27 mouse cellular contexts compared by ENCODE assay signal in the genomic region with DNA sequence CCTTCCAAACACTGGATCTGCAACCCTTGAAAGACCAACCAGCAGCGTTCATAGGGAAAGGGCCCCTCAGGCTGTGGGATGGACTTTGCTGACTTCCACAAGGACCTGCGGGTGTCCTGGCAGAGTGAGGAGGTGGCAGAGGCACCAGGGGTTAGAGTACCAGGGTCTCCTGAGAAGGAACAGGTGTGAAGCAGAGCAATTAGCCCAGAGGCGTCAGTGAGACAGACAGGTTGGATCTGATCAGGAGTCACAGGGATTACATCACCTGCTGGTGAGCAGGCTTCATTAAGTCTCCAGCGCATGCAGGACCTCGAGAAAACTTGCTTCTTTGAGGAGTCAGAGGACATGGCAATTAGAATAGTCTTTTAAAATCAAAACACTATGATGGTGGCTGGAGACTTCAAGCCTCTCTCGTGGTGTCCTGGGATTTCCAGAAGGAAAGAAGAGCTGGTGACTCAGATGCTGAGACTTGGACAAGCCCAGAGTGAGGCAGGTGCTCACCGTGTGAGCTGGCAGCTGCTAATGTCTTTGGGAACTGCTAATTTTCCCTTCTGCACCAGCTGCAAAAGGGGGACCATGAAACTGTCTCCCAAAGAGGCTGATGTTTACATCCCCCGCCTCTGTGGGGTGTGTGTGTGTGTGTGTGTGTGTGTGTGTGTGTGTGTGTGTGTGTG. TPM values are rescaled to one million over a fixed set of nuclear protein-coding genes. Genes with fewer than 3 reads are reported as not detected.
A peak's percentile ranks its signal among the peaks of the same experiment; 100 is the strongest.
DNase-seq lines count a peak whose midpoint lies in the region; ATAC-seq lines count a peak whose summit lies in the region.
"Had no signal": no experiment of that assay in that cellular context is flagged by ENCODE, and none has a peak within 500 bp of the region (broad histone marks: within the 10 kb centered on the region; RNA-seq: fewer than 3 reads in every experiment).

No protein-coding gene starts in this region.

- peak; percentile 63; the same call in 1 of the 2 replicates for ATAC-seq in embryonic facial prominence, embryonic 14.5 days (ENCODE audit: low read depth)
- ATAC-seq in neural tube, embryonic 13.5 days (ENCODE audit: low read depth) = peak; percentile 40; the same call in 1 of the 2 replicates
- no peak for ATAC-seq in liver, embryonic 16.5 days (ENCODE audit: low read depth)
- ATAC-seq: intestine, postnatal 0 days had no signal

- DNase-seq in embryonic facial prominence, embryonic 14.5 days (ENCODE audit: low spot score) = no peak
- DNase-seq in embryonic facial prominence, embryonic 10.5 days (ENCODE audit: low spot score) = no peak
- DNase-seq in kidney, postnatal 4 days = peak; percentile 27 to 30
- no peak for DNase-seq in kidney, postnatal 36 days
- no peak for DNase-seq in neural tube, embryonic 10.5 days (ENCODE audit: extremely low spot score, low spot score)
- no peak for DNase-seq in embryo, embryonic 10 days (ENCODE audit: low spot score)
- DNase-seq: adrenal gland, adult 8-10 months; cerebellum, adult 11-12 months; gastrocnemius, postnatal 14 days; heart, postnatal 14 days; kidney, adult 9 months; kidney, postnatal 14 days; lung, adult 2 months; lung, postnatal 10 days; midbrain, embryonic 14.5 days; right cerebral cortex, postnatal 14 days; thymus, postnatal 14 days had no signal

- H3K27ac ChIP-seq in embryonic facial prominence, embryonic 14.5 days (replicated peaks; ENCODE audit: low read depth, low read length) = no peak overlapping the region
- no peak overlapping the region for H3K27ac ChIP-seq in embryonic facial prominence, embryonic 10.5 days (replicated peaks)
- H3K27ac ChIP-seq in neural tube, embryonic 13.5 days (replicated peaks) = no peak overlapping the region
- no peak overlapping the region for H3K27ac ChIP-seq in liver, embryonic 16.5 days (ENCODE audit: low read length)
- H3K27ac ChIP-seq: hindbrain, embryonic 10.5 days; layer of hippocampus, adult 2 months; limb, embryonic 10.5 days; limb, embryonic 15.5 days; macrophage; neural tube, embryonic 12.5 days had no signal

- no peak overlapping the region for H3K4me2 ChIP-seq in embryonic facial prominence, embryonic 14.5 days (ENCODE audit: low read depth, low read length)
- no peak overlapping the region for H3K4me2 ChIP-seq in neural tube, embryonic 13.5 days
- no peak overlapping the region for H3K4me2 ChIP-seq in liver, embryonic 16.5 days (ENCODE audit: low read depth, low read length)
- H3K4me2 ChIP-seq: limb, embryonic 15.5 days; neural tube, embryonic 12.5 days had no signal

- no peaks in the 10 kb centered on the region for H3K9me3 ChIP-seq in embryonic facial prominence, embryonic 14.5 days (ENCODE audit: control insufficient read depth, low read length)
- H3K9me3 ChIP-seq in embryonic facial prominence, embryonic 10.5 days = no peaks in the 10 kb centered on the region
- no peaks in the 10 kb centered on the region for H3K9me3 ChIP-seq in neural tube, embryonic 13.5 days
- H3K9me3 ChIP-seq in liver, embryonic 16.5 days (replicated peaks; ENCODE audit: control insufficient read depth, low read length) = no peaks in the 10 kb centered on the region
- H3K9me3 ChIP-seq: G1E; hindbrain, embryonic 10.5 days; limb, embryonic 10.5 days; limb, embryonic 15.5 days; neural tube, embryonic 12.5 days had no signal

- H3K27me3 ChIP-seq in embryonic facial prominence, embryonic 14.5 days (replicated peaks; ENCODE audit: control insufficient read depth, insufficient read depth, low read length) = no peaks in the 10 kb centered on the region
- 0 out of 2 replicates have a peak, but pooled peaks cover 3% of the 10 kb centered on the region for H3K27me3 ChIP-seq in embryonic facial prominence, embryonic 10.5 days (replicated peaks; ENCODE audit: low read depth, poor library complexity, severe bottlenecking)
- no peaks in the 10 kb centered on the region for H3K27me3 ChIP-seq in neural tube, embryonic 13.5 days
- no peaks in the 10 kb centered on the region for H3K27me3 ChIP-seq in liver, embryonic 16.5 days (ENCODE audit: control insufficient read depth, insufficient read depth, low read depth, low read length)
- H3K27me3 ChIP-seq: limb, embryonic 15.5 days; neural tube, embryonic 12.5 days had no signal

- H3K4me1 ChIP-seq in embryonic facial prominence, embryonic 14.5 days (ENCODE audit: control insufficient read depth, insufficient read depth, low read length) = no peaks in the 10 kb centered on the region
- H3K4me1 ChIP-seq in embryonic facial prominence, embryonic 10.5 days = peaks cover 11% of the 10 kb centered on the region; the same call in 1 of the 2 replicates
- peaks cover 29% of the 10 kb centered on the region for H3K4me1 ChIP-seq in neural tube, embryonic 13.5 days (replicated peaks)
- peaks cover 13% of the 10 kb centered on the region for H3K4me1 ChIP-seq in liver, embryonic 16.5 days (ENCODE audit: control insufficient read depth, low read depth, low read length)
- H3K4me1 ChIP-seq: neural tube, embryonic 12.5 days had no signal

- H3K36me3 ChIP-seq in embryonic facial prominence, embryonic 14.5 days (ENCODE audit: control insufficient read depth, insufficient read depth, low read length) = no peaks in the 10 kb centered on the region
- H3K36me3 ChIP-seq in embryonic facial prominence, embryonic 10.5 days (replicated peaks) = no peaks in the 10 kb centered on the region
- no peaks in the 10 kb centered on the region for H3K36me3 ChIP-seq in neural tube, embryonic 13.5 days
- H3K36me3 ChIP-seq in liver, embryonic 16.5 days (ENCODE audit: control insufficient read depth, insufficient read depth) = no peaks in the 10 kb centered on the region
- H3K36me3 ChIP-seq: G1E; hindbrain, embryonic 10.5 days; limb, embryonic 10.5 days; limb, embryonic 15.5 days; neural tube, embryonic 12.5 days had no signal

- WGBS in embryonic facial prominence, embryonic 14.5 days = 55% methylated on average over 8 of the region's 8 CpGs
- WGBS in embryonic facial prominence, embryonic 10.5 days = 67% methylated on average over 8 of the region's 8 CpGs
- WGBS in neural tube, embryonic 13.5 days = 63% methylated on average over 8 of the region's 8 CpGs
- WGBS in liver, embryonic 16.5 days (ENCODE audit: insufficient replicate concordance) = 67% methylated on average over 8 of the region's 8 CpGs

- H3K4me3 ChIP-seq in embryonic facial prominence, embryonic 14.5 days (ENCODE audit: low read depth, low read length) = no peak overlapping the region
- no peak overlapping the region for H3K4me3 ChIP-seq in embryonic facial prominence, embryonic 10.5 days
- H3K4me3 ChIP-seq in neural tube, embryonic 13.5 days = no peak overlapping the region
- H3K4me3 ChIP-seq in liver, embryonic 16.5 days (ENCODE audit: low read depth, low read length) = no peak overlapping the region
- H3K4me3 ChIP-seq: hindbrain, embryonic 10.5 days; layer of hippocampus, adult 2 months; limb, embryonic 10.5 days; limb, embryonic 15.5 days; neural tube, embryonic 12.5 days had no signal

- H3K9ac ChIP-seq in embryonic facial prominence, embryonic 14.5 days (ENCODE audit: low read depth, low read length) = no peak overlapping the region
- no peak overlapping the region for H3K9ac ChIP-seq in neural tube, embryonic 13.5 days
- H3K9ac ChIP-seq in liver, embryonic 16.5 days (ENCODE audit: low read depth, low read length) = 0 out of 2 replicates have a peak overlapping the region, but pooled peaks have one; percentile 6
- H3K9ac ChIP-seq: limb, embryonic 15.5 days; neural tube, embryonic 12.5 days had no signal

RNA-seq across cellular contexts. Expression of gene Lmo2, which starts 9.7 kb away (rescaled TPM):
- 22.3 and 23.8 TPM in 2 replicates for polyA plus RNA-seq in embryonic facial prominence, embryonic 14.5 days (2014; fragmentation: Nextera tagmentation; extraction: Ambion mirVana)
- 13.7 and 15.7 TPM in 2 replicates for polyA plus RNA-seq in embryonic facial prominence, embryonic 10.5 days (2016; fragmentation: Nextera tagmentation; extraction: Ambion mirVana)
- polyA plus RNA-seq in neural tube, embryonic 13.5 days (2015; fragmentation: Nextera tagmentation; extraction: Ambion mirVana) = 58.0 and 59.2 TPM in 2 replicates
- 126 and 128 TPM in 2 replicates for polyA plus RNA-seq in liver, embryonic 16.5 days (2015; fragmentation: Nextera tagmentation; extraction: Ambion mirVana)

Comparison
In these comparisons a context has a peak if more than half of its experiments do, and no peak if none do; other contexts are left out.
1. DNase-seq: peak in kidney, postnatal 4 days (2 of 2); none in embryonic facial prominence, embryonic 14.5 days (single experiment), embryonic facial prominence, embryonic 10.5 days (single experiment), kidney, postnatal 36 days (0 of 2), neural tube, embryonic 10.5 days (single experiment) and embryo, embryonic 10 days (single experiment).